Mouse (Mus musculus): ENCODE data around the gene Gm20671. TPM values are rescaled to one million over a fixed set of nuclear protein-coding genes. Genes with fewer than 3 reads are reported as not detected.
"Not testable (repeated sequence)": the region's sequence is repeated elsewhere in the genome, so short reads cannot be mapped to it uniquely, and the experiment has no call there.

Gm20671 gene
- total RNA-seq (2021) = not detected in 2 replicates
- long read RNA-seq, partial matches to known transcripts = 1 of 1 reads
- long read RNA-seq, other reads (novel, unspliced or antisense) = 0 of 1 reads

DNA sequence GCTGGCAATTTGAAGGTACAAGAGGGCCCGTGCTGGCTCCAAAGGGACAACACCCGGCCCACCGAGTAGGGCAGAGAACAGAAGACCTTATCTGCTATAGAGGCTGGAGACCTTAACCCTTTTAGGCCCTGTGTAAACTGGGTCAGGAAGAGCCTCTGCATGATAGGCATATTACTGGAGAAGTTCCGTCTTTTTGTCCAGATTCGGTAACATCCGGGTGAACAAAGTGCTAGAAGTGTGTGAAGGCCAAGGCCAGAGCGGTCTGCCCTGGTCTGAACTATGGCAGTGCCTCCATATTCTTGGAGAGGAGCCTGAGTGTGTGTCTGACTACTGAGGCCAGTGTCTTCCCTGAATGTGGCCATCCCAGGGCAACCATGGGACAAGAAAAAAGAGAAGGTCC lies at the start of gene Gm20671:
Gene Gm20671 (minus strand): TSS at position 101 of the 400 bp plus-strand sequence.
- no peak for DNase-seq

DNA sequence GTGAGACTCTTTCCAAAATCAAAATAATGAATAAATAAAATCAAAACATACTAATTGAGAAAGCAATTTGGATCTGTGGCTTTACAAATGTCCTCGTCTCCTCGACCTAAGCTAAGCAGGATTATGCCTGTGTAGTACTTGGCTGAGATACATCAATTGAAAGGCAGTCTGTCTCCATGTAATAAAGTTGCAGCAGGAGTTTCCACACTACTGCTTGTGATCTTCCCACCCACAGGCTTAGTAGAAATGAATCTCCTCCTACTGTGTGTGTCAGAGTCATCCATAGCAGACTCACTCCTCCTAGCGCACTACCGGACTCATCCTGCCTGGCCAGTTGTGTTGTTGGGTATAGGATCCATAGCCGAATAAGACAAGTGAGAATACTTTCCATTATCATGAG lies 45.4 kb upstream of the Gm20671 start:
- no peak for DNase-seq

DNA sequence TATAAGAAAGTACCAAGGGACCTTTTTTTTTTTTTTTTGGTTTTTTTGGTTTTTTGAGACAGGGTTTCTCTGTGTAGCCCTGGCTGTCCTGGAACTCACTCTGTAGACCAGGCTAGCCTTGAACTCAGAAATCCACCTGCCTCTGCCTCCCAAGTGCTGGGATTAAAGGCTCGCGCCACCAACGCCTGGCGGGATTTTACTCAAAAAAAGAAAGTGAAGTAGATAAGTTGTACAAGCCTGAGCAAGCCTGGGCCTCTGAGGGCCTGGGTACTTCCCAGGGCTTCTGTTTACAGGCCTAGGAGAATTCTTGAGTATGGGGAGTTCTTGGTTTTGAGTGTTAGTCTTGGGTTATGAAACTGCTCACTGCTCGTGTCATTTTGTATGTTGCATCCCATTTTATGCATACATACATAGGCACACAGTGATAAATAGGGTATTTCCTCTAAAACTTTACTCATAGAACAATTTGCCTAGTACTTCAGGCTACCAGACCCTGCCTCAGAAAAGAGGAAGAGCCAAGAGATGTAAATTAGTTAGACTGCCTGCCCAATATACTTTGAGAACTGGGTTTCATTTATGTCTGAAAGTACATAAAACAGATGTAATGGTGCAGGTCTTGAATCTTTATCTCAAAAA lies 42.6 kb upstream of the Gm20671 start:
- no peak for DNase-seq

DNA sequence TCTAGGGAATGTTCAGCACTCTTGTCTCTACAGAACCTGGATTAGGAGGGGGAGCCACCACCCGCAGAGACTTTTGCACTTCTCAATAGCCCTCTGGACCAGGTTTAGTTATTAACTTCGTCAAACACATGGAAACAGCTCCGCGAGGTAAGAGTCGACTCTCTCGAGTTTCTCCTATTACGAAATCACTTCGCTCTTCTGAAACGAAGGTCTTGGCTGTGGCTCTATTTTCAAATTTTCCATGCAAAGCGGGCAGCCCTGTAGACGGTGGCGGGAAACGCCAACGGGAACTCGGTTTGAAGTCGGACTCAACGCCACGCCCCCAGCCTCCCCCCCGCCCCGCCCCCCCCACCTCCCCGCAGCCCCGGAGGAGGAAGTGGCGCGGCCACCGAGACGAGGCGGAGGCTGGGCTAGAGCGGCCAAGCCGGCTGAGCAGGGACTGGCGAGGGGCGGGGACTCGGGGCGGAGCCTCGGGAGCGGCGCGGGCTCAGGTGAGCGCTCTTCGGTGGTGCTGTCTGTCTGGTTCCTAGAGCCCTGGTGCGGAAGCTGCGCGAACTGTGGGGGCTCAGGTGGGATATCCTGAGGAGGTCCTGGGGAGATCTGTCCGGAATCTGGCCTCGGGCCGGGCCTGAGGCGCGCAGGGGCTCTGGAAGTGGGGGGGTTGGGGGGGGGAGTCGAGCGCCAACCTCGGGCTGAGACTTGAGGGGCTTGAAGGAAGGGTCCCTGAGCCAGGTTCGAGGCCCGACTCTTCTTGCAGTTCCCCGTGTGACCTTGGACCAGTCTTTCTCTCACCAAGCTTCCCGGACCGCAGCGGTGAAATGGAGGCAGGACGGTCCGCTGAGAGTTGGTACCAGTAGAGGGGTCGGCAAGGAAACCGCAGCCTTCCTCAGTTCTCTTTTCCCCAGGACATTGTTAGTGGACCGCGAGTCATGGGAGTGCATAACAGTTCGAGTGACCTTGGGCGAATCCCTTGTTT lies 36.6 kb upstream of the Gm20671 start, which contains the start of gene Depdc5:
Gene Depdc5 (plus strand): TSS at position 449 of the 976 bp plus-strand sequence.
- DNase-seq = peak; percentile 96

DNA sequence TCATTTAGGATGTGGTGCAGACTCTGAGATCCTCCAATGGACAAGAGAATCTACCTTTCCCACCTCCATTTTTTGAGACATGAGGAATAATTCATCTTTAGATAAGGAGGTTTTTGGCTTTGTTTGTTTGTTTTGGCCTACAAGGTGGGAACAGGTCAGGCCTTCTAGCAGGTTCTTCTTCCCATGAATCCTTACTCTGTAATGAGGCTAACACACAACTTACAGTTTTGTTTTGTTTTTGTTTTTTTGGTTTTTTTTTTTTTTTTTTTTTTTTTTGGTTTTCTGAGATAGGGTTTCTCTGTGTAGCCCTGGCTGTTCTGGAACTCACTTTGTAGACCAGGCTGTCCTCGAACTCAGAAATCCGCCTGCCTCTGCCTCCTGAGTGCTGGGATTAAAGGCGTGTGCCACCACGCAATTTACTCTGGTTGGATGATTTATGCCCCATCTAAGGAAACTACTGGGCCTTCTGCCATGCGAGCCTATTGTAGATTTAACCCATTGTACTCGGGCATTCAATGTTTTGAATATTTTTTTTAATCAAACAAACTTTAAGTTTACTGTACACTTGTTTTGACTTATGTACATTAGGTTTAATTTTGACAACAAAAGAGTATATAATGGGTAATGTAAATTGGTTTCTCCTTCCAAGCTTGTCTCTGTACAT lies 35.7 kb upstream of the Gm20671 start:
- no peak for DNase-seq

DNA sequence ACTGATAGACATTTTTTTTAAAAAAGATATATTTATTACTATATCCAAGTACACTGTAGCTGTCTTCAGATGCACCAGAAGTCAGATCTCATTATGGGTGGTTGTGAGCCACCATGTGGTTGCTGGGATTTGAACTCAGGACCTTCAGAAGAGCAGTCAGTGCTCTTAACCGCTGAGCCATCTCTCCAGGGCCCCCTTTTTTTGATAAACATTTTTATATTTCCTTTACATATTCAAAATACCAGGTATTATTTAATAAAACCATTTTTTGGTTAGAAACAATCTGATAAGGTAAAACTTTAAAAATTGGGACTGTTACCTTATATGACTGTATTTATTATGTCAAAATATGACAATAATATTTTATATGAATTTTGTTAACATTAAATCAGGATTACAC lies 34.2 kb upstream of the Gm20671 start:
- DNase-seq = no peak

DNA sequence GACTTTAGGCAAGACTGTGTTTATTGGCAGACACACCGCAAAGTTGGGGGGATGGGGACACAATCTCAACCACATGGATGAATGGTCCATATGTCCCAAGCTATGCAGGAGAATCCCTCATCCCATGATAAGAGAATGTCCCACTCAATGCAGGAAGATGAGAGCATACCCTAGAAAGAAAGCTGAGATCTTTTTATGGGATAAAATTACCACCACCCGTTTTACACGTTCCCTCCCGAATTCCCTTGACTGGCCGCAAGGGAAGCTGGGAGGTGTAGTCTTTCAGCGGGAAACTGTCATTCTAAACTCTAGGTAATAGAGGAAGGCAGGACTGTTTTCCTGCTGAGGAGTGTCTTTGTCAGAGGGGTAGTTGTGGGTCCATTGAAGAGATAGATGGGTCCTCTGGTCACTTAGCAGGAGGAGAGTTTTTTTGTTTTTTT lies 30.9 kb upstream of the Gm20671 start:
- DNase-seq = peak; percentile 43

DNA sequence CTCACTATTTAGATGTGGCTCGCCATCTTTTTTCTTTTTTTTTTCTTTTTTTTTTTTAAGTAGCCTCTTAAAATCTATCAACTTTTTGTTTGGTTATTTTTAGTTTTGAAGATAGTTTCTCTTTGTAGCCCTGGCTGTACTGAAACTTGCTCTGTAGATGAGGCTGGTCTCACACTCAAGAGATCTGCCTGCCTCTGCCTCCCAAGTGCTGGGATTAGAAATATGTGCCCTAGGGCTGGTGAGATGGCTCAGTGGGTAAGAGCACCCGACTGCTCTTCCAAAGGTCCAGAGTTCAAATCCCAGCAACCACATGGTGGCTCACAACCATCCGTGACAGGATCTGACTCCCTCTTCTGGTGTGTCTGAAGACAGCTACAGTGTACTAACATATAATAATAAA lies 28.4 kb upstream of the Gm20671 start:
- DNase-seq = not testable (repeated sequence)

DNA sequence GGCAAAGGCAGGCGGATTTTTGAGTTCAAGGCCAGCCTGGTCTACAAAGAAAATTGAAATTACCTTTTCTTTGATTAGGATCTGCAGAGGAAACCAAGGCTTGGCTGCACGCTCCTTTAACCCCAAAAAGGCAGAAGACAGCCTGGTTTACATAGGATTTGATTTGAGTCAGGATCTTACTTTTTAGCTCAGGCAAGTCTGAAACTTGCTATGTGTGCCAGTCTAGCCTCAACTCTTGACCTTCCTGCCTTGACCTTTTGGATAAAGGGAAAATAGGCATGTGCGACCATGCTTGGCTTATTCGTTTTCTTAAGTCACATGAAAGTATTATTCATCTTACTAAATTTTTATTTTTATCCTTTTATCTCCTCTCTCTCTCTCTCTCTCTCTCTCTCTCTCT lies 27.9 kb upstream of the Gm20671 start:
- DNase-seq = no peak

DNA sequence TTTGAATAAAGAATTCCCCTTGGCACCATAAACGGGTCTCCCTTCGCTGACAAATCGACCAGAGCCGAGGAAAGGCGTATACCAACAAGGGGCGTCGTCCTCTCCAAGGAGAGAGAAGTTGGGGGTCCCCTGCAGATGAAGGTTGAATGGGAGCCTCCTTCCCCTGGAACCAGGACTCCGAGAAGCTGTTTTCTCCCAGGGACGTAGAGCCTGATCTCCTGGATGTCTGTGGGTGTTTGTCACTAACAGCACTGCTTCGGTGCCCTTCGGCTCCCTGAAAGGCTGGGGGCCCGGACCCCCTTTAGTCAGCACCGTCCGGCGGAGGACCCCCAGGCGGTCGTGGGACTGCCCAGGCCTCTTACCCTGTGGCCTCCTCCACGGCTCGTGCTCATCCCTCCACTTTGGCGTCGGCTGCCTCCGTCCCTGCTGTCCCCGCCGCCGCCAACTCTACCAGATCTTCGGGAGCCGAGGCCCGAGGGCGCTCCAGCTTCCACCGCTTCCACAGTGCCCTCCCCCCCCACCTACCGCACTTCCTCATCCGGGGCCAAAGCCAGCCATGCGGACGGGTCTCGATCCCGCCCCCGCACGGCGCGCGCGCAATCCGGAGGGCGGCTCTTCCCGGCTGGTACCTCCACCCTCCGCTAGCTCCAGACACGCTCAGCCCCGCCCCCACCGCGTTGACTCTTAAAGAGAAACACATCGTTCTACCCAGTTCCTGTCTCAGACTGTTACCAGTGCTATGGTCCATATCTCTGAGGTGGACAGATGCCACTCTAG lies 27.0 kb upstream of the Gm20671 start, which contains the start of gene Prr14l:
Gene Prr14l (minus strand): TSS at position 526 of the 777 bp plus-strand sequence.
- peak; percentile 99 for DNase-seq

DNA sequence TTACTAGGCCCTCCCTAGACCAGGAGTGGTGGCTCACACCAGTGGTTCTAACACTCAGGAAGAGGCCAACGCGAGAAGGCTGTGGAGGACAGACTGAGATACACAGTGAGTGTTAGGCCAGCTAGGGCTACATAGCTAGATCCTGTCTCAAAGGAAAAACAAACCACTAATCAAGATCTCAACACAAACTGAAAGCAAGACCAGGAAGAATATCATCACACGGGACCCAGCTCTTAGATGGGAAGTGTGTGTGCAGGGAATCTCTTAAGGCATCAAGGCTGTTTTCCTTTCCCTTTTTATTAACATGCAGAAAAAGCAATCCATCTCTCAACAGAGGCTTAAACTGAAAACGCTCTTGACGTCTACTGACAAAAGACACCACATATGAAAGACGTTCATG lies 25.1 kb upstream of the Gm20671 start:
- DNase-seq = no peak

DNA sequence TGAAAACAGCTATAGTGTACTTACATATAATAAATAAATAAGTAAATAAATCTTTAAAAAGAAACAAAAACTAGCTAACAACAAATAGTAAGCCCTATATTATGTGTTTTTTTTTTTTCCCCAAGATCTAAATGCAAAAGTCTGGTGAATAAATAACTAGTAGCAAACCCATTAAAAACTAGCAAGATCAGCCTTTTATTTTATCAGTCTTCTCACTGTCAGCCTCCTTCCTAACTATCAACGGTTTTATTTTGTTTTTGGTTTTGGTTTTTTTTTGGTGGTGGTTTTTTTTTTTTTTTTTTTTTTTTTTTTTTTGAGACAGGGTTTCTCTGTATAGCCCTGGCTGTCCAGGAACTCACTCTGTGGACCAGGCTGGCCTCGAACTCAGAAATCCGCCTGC lies 22.7 kb upstream of the Gm20671 start:
- DNase-seq = not testable (repeated sequence)

DNA sequence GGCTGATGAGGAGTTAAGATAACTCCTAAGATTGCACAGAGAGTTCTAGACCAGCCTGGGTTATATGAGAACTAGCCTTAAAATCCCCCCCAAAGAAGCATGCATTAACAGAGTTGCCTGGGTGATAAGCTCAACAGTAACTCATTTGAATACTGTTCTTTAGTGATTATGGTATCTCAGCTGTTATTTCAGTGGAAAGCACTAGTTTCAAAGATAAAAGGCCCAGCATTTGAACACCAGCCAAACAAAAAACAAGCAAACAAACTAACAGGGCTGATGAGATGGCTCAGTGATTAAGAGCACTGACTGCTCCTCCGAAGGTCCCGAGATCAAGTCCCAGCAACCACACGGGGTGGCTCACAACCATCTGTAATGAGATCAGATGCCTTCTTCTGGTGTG lies 22.3 kb upstream of the Gm20671 start:
- no peak for DNase-seq

DNA sequence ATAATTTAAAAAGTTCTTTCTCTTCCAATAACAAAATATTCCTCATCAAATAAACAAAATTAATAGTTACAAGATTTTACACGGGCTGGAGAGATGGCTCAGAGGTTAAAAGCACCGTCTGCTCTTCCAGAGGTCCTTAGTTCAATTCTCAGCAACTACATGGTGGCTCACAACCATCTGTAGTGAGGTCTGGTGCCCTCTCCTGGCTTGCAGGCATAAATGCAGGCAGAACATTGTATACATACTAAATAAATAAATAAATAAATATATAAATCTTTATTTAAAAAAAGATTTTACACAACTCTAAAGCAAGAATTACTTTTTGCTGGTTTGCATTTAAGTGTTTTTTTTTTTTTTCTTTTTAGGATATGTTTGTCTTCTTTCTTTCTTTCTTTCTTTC lies 13.1 kb upstream of the Gm20671 start:
- no peak for DNase-seq

DNA sequence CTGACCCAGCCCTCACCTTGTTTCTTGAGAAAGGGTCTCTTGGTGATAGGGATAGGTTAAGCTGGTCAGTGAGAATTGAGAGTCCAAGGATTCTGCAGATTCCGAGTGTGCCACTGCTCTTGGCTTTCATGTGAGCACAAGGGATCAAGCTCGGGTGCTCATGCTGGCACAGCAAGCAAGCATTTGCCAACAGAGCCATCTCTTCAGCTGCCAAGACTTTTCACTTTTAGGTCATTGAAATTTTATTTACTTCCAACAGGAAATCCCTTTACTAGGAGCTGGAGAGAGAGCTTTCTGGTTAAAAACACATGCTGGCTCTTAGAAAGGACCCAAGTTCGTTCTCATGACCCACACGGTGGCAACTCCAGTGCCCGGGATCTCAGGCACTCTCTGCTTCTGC lies 10.1 kb upstream of the Gm20671 start:
- DNase-seq = no peak

DNA sequence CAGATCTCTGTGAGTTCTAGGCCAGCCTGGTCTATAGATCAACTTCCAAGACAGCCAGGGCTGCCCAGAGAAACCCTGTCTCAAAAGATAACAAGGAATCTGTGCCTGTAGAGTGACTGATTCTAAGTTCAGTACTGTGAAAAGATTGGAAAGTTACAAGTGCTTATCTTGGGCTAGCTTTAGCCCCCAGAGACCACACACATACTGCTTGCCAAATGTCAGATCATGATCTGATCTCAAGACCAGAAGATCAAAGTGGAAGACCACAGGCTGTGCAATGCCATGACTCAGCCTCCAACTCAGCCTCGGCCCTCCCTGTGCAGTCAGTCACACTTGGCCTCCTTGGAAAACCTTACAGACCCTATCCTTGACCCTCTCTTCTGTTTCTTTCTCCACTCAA lies 7.6 kb upstream of the Gm20671 start:
- DNase-seq = no peak

DNA sequence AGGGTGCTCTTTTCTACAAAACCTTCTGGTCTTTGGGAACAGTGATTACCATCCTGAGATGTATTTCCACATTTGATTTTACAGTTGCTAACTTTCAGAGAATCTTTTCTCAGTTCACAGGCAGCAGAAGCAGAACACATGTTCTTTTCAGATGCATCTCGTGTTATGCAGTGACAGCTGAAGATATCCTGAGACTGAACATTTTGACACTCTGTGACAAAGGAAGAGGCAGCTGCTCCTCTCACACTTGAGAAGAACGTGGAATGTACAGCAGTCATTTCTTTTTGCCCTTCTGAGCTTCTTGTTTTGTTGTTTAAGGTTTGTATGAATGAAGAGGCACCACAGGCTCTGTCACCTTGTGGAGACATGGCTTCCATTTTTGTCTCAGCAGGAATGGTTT lies 3.1 kb upstream of the Gm20671 start:
- DNase-seq = no peak

DNA sequence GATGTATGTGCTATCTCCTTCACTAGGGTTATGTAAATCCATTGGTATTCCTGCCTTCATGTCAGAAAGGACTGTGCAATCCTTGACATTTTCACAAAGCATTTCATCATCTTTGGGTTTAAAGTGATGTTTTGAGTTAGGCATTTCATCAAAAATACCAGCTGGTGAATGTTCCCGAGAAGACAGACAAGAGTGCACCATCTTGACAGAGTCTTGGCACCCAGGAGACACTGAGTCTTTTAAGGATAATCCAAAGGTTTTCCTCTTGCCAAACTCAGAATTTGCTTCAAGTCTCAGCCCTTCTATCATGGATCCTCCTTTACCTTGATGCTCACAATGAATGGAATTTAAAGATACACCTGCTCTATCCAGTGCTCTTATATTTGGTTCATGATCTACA lies 1.9 kb upstream of the Gm20671 start:
- DNase-seq = not testable (repeated sequence)

DNA sequence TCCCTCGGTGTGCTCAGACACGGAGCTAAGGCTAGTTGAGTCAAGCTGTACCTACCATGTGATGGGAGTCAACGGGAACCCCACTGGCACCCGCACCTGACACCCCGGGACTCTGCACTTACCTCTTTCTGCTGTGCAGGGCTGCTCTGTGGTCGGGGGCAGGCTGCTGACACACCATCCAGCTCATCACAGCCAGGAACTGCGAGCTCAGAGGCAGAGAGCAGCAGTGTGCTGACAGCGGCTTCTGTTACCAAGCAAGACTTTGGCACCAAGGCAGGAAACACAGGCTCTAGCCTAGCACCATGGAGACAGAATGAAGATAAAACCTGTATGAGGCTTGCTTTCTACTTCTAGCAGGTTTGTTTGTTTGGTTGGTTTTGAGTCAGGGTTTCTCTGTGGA lies 6.4 kb downstream of the Gm20671 start:
- no peak for DNase-seq

DNA sequence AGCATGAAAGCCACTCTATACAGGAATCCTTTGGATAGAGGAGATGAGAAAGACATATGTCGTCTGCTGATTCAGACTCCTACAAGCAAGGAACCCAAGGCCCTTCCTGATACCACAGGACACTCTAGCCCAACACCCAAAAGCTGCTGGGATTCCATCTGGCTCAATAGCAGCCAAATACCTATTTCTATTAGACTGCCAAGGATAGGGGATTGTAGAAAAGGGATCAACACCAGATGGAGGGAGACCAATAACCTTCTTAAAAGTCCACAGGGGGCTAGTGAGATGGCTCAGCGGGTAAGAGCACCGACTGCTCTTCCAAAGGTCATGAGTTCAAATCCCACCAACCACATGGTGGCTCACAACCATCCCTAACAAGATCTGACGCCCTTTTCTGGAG lies 11.5 kb downstream of the Gm20671 start:
- DNase-seq = no peak

DNA sequence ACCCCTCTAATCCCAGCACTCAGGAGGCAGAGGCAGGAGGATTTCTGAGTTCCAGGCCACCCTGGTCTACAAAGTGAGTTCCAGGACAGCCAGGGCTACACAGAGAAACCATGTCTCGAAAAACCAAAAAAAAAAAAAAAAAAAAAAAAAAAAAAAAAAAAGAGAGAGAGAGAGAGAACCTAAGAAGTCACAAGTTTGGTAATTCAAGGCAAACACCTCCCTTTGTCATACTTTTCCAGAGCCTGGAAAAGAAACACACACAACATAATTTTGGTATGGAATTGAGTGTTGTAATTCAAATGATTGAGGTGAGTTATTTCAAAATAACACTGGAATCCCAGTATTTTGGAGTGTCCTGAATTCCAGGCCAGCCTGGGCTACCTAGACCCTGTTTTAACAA lies 40.5 kb downstream of the Gm20671 start:
- DNase-seq = not testable (repeated sequence)

Data from adrenal gland, postnatal 25 days (tissue).